Mouse (Mus musculus) right cerebral cortex, postnatal 10 days (tissue): ENCODE measurements at regions not wholly inside any gene's neighbourhood (a gene's known extent, or its start where the extent isn't known, plus 50 kb on each side); places are given as distances from the start of the nearest gene placed in this dataset.
"Not testable (repeated sequence)": the region's sequence is repeated elsewhere in the genome, so short reads cannot be mapped to it uniquely, and the experiment has no call there.

Experiments used
- DNase-seq, 2 experiments: peaks; one replicate each; pipeline ENCODE4 v3.0.0; 2021; ENCODE audit warnings: low spot score in 2 of 2

DNA sequence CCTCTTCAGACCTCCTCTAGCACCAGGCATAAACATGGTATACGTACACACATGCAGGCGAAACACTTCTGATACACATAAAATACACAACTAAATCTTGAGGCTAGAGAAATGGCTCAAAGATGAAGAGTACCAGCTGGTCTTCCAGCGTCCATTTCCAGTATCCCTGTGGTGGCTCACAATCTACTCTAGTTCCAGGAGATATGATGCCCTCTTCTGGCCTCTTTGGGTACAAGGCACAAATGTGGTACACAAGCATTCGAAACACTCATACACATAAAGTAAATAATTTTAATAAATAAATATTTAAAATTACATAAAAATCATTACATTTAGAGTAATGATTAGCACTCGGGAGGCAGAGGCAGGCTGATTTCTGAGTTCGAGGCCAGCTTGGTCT, 50.7 kb upstream of the Rabgap1l start:
- DNase-seq = no peak

DNA sequence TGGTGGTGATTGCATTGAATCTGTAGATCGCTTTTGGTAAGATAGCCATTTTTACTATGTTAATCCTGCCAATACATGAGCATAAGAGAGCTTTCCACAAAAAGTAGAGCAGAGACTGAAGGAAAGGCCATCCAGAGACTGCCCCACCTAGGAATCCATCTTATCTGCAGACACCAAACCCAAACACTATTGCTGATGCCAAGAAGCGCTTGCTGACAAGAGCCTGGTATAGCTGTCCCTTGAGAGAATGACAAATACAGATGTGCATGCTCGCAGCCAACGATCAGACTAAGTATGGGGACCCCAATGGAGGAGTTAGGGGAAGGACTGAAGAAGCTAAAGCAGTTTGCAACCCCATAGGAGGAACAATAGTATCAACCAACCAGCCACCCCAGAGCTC, 51.7 kb upstream of the Rabgap1l start:
- DNase-seq = not testable (repeated sequence)

DNA sequence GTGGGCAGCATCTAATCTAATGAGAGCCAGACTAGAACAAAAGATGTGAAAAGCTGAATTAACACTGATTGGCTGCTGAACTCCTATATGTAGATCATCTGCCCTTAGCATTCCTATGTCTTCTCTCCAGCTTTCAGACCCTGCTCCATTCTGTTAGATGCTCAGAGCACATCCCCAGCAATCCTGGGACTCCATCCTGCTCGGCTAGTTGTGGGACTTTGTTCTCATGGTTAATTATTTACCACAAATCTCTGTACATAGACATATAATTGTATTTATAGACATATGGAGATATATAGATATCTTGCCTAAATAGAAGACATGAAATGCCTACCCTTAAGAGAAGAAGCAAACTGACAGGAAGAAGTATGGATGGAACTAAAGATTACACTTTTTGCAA, 55.5 kb upstream of the Rc3h1 start:
- DNase-seq = no peak

DNA sequence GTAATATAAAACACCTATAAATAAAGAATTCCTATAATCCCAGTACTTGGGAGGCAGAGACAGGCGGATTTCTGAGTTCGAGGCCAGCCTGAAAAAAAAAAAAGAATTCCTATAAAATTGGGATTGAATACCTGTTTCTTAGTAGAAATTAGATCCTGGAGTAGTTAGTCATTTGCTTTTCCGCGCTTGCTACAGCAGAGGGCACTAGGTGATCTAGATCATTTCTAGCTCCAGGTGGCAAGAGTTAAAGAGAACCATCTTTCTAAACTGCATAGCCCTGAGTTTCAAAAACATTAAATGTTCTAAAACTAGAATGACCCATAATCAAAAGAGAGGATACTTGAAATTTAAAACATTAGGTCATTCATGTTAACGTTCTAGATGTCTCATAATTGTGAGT, 51.8 kb upstream of the Rc3h1 start:
- no peak for DNase-seq

DNA sequence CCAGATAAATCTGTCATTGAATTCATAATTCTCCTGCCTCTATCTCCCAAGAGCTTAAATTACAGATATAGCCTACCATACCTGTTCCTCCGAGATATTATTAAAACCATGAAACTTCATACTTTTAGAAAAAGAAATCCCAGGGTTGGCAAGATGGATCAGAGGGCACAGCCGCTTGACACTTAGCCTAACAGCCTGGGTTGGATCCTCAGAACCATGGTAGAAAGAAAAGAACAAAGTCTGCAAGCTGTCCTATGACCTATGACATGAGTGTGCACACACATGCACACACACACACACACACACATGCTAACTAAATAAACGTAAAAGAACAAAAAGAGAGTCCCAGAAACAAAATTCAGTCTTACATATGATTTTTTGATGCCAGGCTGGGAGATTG, 50.8 kb upstream of the Rc3h1 start:
- DNase-seq = no peak

DNA sequence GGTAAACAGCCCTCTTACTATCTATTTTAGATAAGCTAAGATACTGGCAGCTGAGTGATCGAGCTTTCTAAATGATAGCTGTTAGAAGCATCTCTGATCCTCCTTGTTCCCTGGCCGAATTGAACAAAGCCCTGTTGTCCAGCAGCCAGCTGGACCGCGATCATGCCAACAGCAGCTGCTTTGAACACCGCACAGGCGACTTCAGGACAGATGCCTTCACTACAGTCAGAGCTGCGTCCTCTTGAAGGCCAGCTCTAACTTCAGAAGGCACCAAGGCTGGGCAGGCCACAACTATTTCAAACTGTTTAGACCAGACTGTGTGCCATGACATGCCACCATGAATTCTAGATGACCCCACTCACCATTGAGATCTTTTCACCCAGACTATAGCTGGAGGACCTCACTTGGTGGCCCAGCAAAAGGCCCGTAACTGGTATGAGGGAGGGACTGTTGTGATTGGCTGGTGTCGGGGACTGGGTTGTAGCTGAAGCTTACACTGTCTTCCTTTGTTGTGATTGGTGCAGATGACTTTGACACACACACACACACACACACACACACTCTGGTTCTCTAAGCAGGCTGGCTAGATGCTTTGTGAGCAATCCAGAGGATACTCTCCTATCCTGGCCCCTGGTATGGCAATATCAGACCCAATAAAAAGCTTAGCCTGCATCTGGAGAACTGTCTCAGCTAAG, 50.1 kb upstream of the Rc3h1 start:
- peak; percentile 55 to 56 for DNase-seq
